Mouse (Mus musculus): ENCODE measurements around the gene Fkbp15.

The Fkbp15 gene

DNA sequence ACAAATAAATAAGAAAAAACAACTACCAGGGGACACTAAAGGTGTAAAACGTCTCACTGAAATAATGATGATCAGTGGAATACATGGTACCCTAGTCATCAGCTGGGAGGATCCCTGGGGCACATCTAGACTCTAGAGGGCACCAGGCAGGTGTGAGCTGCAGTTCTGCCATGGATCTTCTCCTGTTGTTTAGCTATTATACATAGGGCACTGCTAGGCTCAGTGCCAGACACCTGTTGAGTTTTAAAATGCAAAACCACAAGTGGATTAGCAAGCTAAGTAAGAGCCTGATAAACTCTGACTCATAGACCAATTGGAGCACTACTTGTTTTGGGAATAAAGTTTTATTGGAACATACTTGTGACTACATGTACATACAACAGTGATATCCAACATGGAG lies 42.1 kb downstream of the Fkbp15 start:
- DNase-seq (ENCODE audit: low spot score in 2 of 2): no peak

- DNase-seq (ENCODE audit: low spot score in 2 of 2): no peak
These were observed 43.9 kb downstream of the Fkbp15 start for GRCm38 (mm10) chr4:62316456-62316855.

DNA sequence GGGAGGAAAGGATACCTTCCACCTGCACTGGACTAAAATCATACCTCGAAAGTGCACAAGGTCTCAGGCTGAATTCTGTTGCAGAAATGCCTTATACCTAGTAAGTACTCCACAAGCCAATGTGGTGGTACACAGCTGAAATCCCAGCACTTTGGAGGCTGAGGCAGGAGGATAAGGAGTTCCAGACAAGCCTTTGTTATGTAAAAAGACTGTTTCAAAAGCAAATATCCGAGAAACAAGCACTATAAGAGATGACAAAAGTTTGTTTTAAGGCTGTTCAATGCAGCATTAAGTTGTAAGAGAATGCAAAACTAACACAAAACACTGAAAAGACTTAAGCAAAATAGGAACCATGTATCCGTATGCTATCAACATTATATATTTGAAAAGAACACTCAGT lies 45.8 kb downstream of the Fkbp15 start:
- DNase-seq (ENCODE audit: low spot score in 2 of 2): no peak

DNA sequence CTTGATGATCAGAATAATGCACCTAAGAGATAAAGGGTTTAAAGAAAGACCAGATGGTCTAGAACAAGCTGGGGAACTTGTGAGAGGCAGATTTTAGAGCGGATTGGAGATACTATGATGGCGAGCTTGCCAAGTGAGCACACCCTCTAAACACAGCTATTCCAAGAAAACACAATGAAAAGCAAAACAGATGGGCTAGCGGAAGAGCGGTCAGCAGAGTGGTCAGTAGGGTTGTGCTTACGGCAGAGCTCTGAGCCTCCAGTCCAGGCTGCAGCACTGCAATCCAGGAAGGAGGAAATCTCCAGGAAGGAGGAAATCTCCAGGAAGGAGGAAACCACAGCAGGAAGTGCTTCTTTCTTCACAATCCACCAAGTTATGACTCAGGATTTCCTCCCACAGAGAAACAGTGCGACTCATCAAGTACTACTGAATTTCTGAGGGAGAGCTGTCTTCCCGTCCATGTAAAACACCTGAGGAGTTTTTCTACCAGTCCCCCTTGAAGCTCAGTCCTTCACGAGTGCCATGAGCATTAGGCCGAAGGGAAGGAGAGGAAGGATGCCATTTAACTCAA lies 46.6 kb downstream of the Fkbp15 start:
- no peak for DNase-seq (ENCODE audit: low spot score in 2 of 2)

DNA sequence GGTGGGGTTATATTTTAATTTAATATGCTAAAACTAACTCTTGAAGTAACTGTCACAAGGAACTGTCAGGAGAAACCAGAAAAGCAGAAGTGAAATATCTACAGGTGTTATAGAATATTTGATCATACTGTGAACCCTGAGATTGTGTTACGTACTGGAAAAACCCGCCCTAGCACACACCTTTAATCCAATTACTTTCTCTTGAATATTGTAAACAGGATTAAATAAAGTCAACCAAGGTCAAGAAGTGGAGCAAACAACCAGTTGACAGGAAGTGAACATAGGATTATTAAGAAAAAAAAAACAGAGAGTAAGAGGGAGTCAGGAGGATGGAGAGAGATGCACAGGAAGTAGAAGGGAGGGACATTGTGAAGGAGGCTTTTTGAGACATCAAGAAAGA lies 47.5 kb downstream of the Fkbp15 start:
- DNase-seq (ENCODE audit: low spot score in 2 of 2): no peak

DNA sequence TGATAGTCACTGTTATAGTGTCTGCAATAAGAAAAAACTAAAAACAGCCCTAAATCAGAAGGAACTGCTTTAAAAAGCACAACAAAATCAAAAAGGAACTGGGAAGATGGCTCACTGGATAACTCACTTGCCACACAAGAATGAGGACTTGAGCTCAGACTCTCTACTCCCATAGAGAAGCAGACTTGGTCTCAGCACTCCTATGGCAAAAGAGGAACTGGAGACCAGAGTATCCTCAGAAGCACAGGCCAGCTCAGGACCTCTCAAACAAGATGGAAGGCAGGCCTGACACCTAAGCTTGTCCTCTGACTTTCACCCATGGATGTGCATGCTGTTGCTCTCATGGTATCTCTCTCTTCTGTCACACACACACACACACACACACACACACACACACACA lies 51.9 kb downstream of the Fkbp15 start:
- DNase-seq (ENCODE audit: low spot score in 2 of 2): no peak

DNA sequence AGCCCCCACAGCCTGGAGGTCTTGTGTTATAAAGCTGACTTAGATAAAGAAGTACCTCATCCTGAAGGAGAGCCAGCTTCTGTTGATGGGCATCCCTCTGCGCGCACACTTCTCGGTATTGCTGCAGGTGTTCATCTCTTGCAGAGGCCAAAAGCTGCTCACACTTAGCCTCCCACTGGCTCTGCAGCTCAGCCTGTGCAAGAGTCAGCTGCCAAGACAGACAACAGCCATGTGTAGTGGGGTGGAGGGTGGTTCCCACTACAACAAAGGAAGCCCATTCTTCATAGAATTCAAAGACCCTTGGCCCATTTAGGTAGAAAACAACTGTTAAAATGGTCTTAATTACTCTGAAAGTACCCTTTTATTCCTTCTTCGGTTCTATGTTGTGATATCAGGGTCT lies 53.5 kb downstream of the Fkbp15 start:
- no peak for DNase-seq (ENCODE audit: low spot score in 2 of 2)

DNA sequence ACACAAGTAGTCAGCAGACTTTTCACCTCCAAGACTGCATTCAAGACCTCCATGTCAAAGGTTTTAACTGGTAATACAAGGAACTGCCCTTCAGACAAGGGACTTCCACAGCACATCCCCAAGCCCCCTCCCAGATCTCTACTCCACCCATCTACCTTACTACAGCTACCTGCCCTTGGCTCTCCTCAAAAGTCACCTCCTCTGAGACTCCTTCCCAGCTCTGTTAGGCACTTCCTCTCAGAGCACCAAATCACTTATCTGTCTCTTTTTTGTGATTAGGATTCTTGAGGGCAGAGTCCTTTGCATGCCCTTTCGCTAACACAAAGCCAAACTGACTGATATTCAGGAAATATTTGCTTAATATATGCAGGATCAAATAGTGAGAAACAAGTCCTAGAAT lies 54.0 kb downstream of the Fkbp15 start:
- no peak for DNase-seq (ENCODE audit: low spot score in 2 of 2)

DNA sequence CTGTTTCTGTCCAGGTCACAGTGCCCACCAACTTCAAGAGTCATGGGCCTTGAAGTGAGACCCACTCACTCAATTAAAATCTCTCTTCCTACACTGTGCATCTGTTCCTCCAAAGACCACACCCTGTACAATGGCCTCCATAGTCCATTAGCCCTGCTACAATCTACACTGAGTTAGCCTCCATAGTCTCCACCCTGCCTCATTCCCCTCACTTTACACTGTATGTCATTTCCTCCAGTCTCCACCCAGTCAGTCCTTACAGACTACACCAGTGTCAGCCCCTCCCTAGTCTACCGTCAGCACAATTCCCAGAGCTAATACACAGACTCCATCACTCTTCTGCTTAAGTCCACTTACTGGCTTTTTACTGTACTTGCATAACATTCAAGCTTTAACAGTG lies 57.1 kb downstream of the Fkbp15 start:
- DNase-seq (ENCODE audit: low spot score in 2 of 2): no peak

DNA sequence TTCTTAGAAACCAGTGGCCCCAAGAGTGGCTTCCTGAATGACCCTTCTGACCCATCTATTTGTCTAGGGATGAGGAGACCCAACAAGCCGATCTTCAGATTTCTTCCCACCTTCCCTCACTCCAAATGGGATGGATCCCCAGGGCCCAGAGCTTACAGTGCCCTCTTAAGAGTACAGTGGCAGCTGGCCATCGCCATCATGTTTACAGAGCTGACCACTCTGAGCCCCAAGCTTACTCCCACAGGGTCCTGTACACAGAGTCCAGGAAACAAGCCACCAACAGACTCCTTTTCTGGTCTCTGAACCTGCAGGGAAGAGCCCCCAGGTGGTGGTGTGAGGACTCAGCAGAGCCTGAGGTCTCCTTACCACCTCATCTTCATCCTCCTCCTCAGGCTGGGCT lies 57.6 kb downstream of the Fkbp15 start:
- no peak for DNase-seq (ENCODE audit: low spot score in 2 of 2)

DNA sequence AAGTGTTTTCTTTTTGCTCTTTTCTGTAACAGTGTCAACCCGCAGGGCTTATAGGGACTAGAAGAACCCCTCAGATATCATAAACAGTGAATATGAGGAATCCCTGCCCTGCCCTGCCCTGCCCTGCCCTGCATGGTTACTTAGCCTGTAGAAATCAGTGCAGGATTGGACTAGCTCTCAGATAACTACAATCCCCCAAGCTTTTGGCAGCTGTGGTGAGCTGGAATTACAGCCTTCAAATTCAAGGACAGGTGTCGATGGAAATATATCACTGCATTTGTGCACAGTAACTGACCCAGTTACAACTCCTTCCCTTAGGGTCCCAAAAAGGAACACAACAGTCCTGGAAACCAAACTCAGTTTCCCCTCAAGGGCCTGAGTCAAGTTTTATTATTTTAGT lies 60.3 kb downstream of the Fkbp15 start:
- DNase-seq (ENCODE audit: low spot score in 2 of 2): no peak

GRCm38 (mm10) chr4:62297280-62298130 lies 62.8 kb downstream of the Fkbp15 start:
- DNase-seq (ENCODE audit: low spot score in 2 of 2): no peak

GRCm38 (mm10) chr4:62294741-62295140 lies 65.6 kb downstream of the Fkbp15 start:
- DNase-seq (ENCODE audit: low spot score in 2 of 2): no peak

- DNase-seq (ENCODE audit: low spot score in 2 of 2): peak in 1 of 2 experiments; percentile 7
These were observed 67.0 kb downstream of the Fkbp15 start for GRCm38 (mm10) chr4:62293219-62293861.

DNA sequence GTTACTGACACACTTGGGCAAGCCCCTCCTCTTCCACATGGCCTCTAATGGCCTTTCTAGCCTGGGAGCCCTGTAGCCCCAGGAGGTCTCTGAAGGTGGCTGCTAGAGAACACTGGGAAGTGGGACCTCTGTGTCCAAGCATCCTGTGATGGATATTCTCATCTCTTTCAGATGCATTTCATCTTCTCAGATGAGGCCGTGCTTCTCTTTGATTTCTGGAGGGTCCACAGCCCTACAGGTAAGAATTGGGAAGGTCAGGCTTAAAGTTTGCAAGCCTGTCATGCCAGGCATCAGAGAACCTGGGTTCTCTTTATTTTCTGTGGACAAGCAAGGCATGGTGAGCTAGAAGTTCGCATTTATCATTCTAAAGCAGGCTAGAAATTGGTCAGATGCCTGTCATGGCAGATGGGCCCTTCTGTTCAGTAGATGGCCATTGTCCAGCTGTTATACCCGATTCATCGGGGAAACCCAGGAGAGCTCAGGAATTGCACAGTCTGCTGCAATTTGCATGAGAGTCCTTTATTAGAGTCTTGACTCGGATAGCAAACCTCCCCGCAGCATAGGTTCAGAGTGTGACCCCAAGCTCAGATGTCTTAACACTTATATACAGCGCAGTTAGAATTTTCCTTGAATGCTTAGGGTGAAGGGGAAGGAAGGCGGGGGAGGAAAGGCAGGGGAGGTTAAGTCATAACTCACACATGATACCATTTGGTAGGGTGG lies 67.7 kb downstream of the Fkbp15 start:
- DNase-seq (ENCODE audit: low spot score in 2 of 2): peak in 1 of 2 experiments; percentile 3

GRCm38 (mm10) chr4:62290816-62291505 lies 69.4 kb downstream of the Fkbp15 start:
- peak in 1 of 2 experiments; percentile 11 for DNase-seq (ENCODE audit: low spot score in 2 of 2)

- no peak for DNase-seq (ENCODE audit: low spot score in 2 of 2)
These were observed 71.1 kb downstream of the Fkbp15 start for GRCm38 (mm10) chr4:62289226-62289625.

GRCm38 (mm10) chr4:62286992-62287900 lies 73.1 kb downstream of the Fkbp15 start:
- DNase-seq (ENCODE audit: low spot score in 2 of 2): peak in 1 of 2 experiments; percentile 11

GRCm38 (mm10) chr4:62286257-62286991 lies 73.9 kb downstream of the Fkbp15 start:
- peak; percentile 28 to 65 for DNase-seq (ENCODE audit: low spot score in 2 of 2)

GRCm38 (mm10) chr4:62285576-62285975 lies 74.8 kb downstream of the Fkbp15 start:
- DNase-seq (ENCODE audit: low spot score in 2 of 2): no peak

Data from spleen, postnatal 10 days (tissue).